Mouse (Mus musculus) neutrophil, adult 5-6 weeks (primary cell): ENCODE data around the gene Wdr89. TPM values are rescaled to one million over a fixed set of nuclear protein-coding genes. Genes with fewer than 3 reads are reported as not detected.
A peak's percentile ranks its signal among the peaks of the same experiment; 100 is the strongest.
"Not testable (repeated sequence)": the region's sequence is repeated elsewhere in the genome, so short reads cannot be mapped to it uniquely, and the experiment has no call there.

Experiments
- ATAC-seq: fragments of 151-379, 151-347 bp; 2 replicates; pipeline ENCODE4 v1.8.0; 2017; ENCODE audit warnings: mild to moderate bottlenecking, moderate TSS enrichment; ENCODE audit not compliant: insufficient number of reproducible peaks, poor library complexity, low FRiP score, severe bottlenecking; ENCODE audit errors: extremely low read depth
- total RNA-seq: library from RNA; stranded (forward); fragments of 200-1000 nt; gene quantifications from 2 replicates; pipeline ENCODE4 v1.2.3, GENCODE M21; 2017

Gene Wdr89
- total RNA-seq = 12.8 and 17.9 TPM in 2 replicates

DNA sequence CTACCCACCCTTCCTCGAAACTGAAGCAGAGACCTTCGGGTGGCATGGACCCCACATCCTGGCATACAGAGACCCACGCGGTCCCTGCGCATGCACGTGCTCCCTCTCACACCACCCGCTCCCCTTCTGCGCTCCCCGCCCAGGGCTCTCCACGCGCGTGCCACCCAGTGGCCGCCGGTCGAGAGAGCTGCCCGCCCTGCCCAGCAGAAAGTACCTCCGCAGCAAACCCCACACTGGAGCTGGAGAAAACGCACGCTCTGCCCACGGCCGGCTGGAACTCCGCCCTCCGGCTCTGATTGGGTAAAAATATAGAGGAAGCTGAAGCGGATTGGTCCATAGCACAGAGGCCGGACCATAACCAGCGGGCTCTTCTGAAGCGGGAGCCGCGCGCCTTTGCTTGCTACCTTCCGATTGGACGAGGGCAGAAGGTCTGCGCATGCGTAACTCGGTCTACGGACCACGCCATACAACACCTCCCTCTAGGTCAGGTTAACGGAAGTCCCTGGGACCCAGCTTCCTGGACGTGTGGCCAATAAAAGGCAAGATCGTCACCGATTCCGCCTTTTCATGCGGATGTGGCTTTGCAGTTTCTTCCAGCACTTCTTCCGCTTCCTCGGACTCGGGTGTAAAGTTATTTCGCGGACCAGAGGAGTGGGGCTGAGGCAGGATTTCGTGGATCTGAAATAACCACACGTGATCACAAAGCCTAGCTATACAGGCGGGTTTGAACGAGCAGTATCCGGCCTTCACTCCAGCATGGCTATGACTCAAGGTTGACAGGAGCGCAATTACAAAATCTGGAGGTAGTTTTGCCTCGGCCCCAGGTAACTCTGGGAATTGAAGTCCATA lies at the start of gene Wdr89:
Gene Wdr89 (minus strand): TSS at position 280 of the 849 bp plus-strand sequence.
- ATAC-seq = peak; percentile 92

DNA sequence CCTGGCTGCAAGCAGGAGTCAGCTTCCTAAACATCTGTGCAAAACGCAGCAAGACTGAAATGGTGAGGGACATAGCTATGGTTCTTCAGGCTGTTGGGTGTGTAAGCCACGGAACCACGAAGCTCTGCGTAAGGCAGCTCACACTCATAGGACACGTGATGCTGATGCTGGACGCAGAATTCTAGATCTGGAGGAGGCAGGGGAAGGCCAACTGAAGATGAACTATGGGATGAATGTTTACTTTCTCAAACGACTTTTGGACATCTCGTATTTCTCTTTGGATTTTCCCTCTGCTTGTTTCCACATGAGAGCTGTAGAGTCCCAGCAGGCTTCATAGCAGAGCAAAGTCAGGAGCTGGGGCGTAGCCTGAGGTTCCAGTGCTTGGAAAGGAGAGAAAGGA lies 44.3 kb upstream of the Wdr89 start:
- ATAC-seq = no peak

DNA sequence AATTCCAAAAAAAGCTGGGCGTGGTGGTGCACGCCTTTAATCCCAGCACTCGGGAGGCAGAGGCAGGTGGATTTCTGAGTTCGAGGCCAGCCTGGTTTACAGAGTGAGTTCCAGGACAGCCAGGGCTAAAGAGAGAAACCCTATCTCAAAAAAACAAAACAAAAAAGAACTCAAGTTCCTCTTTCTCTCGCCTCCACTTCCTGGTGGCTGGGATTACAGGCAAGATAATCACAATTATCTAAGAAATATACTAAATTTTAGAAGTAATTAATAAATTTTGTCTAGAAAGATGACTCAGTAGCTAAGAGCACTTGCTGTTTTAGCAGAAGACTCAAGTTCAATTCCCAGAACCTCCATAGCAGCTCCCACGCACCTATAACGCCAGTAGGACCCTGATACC lies 43.6 kb upstream of the Wdr89 start:
- not testable (repeated sequence) for ATAC-seq

DNA sequence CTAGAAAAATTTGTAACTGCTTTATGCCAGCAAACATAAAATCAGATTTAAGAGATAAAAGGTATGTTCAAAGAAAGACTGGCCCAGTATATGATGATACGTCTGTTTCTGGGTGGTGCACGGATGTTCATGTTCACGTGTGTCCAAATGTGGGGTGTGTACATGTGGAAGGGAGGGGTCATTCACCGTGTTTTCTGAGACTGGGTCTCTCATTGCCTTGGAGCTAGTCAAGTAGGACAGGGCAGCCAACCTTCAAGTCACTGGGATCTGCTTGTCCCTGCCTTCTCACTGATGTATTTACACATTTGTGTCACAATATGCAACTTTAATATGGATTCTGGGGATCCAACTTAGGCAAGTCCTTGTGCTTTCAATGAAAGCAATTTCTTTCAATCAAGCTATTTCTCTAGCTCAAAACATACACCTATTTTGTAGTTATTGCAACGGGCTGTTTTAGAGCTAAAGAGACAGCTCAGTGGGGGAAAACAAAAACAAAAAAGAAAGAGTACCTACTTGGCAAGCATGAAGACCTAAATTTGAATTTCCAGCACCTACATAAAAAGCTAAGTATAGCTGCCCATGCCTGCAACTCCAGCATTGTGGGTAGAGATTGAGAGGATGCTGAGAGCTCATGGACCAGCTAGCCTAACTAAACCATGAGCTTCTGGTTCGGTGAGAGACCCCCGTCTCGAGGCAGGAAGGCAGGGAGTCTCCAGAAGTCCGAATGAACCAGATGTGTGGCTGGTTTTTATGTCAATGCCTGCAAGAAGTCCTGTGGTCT lies 41.4 kb upstream of the Wdr89 start:
- ATAC-seq = no peak

DNA sequence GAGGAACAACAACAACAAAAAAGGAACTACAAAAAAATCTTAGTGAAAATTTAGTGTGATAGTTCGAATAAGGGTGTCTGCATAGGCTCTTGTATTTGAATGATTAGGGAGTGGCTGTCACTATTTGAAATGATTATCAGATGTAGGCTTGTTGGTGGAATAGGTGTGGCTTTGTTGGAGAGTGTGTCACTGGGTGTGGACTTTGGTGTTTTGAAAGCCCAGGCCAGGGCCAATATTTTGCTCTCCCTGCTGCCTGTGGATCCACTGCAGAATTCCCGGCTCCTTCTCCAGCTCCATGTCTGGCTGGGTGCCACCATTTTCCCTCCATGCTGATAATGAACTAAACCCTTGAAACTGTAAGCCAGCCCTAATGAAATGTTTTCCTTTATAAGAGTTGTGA lies 40.2 kb upstream of the Wdr89 start:
- no peak for ATAC-seq

DNA sequence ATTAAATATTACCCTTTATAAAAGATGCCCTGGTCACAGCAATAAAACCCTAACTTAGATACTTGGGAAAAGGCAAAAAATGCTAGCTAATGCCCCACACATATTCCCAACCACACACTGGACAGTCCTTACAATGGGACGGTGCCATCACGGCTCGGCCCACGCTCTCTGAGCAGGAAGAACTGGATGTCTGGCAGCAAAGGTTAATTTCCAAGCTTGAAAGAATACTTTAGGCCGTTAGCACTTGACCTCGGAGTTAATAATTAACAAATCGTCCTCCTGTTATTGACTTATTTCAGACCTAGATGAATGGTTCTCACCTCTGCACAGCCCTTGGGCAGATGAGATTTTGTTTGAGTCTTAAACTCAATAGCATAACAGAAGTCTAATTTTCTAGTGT lies 37.3 kb upstream of the Wdr89 start:
- ATAC-seq = no peak

DNA sequence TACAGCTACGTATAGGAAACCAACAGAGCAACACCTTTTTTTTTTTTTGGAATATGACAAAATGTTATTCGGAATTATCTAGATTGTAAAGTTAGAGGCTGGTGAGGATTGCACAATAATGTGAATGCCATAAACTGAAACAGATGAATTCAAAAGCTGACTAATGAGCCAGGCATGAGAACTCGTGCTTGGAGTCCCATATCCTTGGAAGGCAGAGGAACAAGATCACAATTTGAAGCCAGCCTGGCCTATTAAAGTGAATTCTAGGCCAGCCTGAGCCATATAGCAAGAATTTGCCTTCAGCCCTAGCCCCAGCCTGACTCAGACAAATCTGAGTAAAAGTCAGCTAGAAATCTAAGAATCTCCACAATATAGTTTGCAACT lies 33.4 kb upstream of the Wdr89 start:
- ATAC-seq = no peak

DNA sequence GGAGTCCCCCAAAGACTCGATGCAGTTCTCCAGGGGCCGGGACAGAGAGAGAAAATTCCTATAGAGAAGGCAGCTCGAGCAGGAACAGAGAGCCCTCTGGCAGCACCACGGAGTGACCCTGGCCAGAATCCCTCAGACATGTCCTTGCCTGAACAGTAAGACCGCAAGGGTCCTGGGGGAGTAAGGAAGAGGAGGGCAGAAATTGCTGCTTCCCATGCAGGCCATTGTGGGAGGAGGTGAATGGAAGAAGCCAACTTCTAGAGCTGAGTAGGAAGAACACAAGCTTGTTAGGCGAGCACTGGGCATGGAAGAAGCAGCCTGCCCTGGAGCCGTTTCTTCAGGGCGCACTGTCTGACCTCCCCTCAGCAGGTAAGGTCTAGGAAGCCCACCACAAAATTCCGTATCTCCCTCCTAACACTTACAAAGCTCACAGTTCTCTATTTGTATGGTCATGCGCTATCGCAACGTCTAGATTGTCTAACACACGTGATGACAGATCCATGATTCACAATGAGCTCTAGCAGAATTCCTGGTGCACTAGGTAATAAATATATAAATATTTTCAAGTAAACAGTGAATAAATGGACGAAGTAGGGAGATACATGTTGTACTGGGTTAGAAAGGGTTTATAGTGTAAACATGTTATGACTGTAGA lies 32.9 kb upstream of the Wdr89 start:
- no peak for ATAC-seq

DNA sequence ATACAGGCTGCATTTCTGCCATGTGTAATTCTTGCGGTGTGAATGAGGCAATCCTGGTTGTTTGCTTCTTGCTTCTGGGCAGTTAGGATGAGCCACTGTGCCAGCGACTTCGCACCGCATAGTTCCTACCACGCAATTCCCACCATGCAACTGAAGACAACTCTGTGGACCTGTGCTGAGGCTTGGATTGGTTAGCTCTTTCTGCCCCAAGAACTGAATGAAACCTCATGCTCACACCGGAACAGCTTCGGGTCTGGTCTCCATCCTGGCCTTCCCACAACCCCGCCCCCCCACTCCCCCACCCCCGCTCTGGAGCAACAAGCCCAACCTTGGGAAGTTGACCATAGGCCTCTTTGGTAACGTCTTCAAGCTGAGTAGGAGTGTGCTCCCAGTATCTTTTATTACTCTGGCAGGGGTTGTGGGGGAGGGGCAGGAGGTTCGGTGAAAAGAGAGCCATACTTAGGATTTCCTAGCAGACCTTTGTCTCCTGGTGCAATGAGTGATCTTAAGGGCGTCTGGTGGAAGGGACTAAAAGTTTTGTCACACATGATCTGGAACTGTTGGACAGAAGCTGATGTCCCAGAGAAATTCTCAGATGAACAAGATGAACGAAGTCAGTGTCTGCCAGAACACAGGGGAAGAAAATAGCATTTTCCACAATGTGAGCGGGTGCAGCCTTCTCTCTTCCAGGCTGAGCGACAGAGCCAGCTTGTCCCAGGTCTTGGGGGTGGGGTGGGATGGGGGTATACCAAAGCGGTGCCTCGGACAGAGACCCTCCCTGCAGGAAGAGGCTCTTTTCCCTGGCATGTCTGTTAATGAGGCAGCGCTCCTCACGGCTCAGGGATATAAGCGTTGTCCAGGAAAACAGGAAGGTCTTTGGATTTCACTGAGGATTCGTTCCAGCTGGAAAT lies 32.1 kb upstream of the Wdr89 start:
- no peak for ATAC-seq

DNA sequence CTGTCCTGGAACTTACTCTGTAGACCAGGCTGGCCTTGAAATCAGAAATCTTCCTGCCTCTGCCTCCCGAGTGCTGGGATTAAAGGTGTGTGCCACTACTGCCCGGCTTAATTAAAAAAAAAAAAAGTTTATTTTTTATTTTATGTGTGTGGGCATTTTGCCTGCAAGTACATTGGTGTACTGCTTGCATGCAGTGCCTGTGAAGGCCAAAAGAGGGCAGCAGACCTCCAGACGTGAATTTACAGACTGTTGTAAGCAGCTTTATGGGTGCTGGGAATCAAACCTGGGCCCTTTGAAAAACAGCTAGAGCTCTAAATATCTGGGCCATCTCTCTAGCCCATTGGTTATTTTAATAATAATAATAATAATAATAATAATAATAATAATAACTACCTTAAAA lies 29.4 kb upstream of the Wdr89 start:
- ATAC-seq = no peak

DNA sequence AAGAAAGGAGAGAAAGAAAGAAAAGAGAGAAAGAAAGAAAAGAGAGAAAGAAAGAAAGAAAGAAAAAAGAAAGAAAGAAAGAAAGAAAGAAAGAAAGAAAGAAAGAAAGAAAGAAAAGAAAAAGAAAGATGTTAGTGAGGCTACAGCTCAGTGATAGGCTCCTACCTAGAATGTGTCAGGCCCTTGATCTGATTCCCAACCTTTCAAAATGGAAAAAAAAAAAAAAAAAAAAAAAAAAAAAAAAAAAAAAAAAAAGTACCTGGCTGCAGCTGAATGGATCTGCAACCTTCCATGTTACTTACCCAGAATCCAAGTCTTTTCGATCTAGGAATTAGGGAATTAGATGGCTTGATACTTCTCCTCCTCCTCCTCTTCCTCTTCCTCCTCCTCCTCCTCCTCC lies 26.5 kb upstream of the Wdr89 start:
- not testable (repeated sequence) for ATAC-seq

DNA sequence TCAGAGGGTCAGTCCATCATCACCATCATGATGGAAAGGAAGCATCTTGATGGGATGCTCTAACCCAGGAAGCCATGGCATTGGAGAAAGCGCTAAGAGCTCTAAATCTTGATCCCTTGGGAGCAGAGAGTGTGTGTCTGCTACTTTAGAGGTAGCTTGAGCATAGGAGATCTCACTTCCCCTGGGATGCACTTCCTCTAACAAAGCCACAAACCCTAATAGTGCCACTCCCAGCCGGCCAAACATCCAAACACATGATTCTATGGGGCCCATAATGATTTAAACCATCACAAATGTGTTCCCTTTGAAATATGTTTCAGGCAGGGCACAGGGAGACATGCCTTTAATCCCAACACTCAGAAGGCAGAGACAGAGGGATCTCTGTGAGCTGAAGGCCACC lies 19.7 kb upstream of the Wdr89 start:
- ATAC-seq = no peak

DNA sequence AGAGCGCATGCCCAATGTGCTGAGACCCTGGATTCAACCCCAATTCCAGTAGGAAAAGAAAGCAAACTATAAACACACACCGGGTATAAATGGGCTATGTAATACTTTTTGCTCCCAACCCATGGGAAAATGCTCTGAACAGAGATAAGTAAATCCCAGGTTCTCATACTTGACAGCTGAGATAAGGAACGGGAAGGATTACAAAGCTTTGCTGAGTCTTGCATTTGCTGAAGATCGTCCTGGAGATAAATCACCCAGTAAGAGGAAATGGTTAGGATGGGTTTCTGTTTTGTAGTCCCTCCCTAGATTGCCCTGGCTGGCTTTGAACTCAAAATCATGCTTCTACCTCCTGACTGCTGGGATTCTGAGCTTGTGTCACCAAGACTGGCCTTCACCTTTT lies 18.0 kb upstream of the Wdr89 start:
- no peak for ATAC-seq

DNA sequence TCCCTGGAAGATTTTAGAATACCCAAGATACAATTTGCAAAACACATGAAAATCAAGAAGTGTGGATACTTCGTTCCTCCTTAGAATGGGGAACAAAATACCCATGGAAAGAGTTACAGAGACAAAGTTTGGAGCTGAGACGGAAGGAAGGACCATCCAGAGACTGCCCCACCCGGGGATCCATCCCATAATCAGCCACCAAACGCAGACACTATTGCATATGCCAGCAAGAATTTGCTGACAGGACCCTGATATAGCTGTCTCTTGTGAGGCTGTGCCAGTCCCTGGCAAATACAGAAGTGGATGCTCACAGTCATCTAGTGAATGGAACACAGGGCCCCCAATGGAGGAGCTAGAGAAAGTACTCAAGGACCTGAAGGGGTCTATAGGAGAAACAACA lies 14.7 kb upstream of the Wdr89 start:
- not testable (repeated sequence) for ATAC-seq

DNA sequence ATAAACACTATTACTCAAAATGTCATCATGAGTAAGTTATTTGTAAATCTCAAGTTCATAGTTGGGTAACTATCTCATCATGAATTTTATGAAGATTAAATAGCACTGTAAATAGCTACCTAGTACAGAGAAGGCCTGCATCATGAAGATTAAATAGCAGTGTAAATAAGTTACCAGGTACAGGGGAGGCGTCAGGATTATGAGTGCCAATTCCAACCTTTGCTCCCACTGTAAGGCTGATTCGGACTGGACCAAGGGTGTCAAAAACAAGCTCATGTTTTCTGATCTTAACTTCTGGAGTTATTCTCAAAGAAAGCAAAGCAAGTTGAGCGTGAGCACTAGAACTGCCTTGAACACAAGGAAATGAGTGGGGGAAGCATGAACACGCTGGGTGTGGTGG lies 14.3 kb upstream of the Wdr89 start:
- no peak for ATAC-seq

DNA sequence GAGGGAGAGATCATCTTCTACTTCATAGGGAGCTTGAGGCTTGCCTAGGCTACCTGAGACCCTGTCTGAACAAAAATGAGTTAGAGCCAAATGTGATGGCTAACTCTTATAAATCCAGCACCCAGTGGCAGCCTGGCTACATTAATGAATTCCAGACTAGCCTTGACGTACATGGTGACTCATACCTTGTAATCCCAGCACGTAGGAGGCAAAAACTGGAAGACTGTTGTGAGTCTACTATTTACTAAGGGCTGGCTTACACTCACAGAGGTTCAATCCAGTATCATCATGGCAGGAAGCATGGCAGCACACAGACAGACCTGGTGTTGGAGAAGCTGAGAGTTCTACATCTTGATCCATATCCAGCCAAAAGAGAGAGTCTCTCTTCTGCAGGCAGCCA lies 13.5 kb upstream of the Wdr89 start:
- no peak for ATAC-seq

DNA sequence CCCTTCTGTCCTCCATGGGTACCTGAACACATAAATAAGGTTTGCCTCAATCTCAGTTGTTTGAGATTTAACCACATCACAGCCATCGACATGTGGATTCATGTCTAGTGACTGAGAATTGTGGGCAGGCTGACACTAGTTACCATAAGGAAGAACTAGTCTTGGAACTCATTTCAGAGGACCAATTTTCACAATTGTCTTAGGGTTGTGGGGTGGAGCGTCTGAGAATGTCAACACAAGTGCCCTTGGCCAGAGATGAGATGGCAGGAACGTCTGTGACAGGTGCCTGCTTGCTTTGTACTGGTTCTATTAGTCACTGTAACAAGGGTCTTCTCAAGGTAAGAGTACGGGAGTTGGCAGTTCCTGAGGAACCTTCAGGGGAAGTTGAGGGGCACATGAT lies 11.8 kb upstream of the Wdr89 start:
- ATAC-seq = no peak

DNA sequence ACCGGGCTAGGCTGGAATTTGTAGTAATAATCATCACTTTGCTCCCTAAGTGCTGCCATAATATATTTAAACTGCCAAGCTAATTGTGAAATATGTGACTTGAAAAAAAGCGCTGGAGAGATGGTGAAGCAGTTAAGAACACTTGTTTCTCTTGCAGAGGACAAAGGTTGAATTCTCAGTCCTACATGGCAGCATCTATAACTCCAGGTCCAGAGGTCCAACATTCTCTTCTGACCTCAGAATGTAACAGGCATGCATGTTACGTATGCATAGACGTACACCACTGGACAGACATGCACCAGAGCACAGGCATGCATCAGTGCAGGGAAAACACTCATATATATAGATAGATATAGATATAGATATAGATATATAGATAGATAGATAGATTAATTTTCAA lies 9.1 kb upstream of the Wdr89 start:
- no peak for ATAC-seq

DNA sequence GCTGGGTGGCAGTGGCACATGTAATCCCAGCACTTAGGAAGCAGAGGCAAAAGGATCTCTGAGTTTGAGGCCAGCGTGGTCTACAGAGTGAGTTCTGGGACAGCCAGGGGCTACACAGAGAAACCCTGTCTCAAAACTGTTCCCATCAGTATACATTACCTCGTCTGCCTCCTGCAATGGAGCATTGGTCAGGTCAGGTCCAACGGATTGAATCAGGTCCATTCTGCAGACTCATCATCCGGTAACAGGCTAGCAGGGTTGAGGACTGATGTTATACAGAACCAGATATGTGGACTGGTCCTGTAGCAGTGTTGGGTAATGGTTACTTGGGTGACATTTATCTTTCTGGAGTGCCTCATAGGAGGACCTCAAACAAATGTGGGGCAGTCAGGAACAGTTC lies 3.3 kb upstream of the Wdr89 start:
- ATAC-seq = no peak
